Mouse (Mus musculus): Measurements from ENCODE around the gene Sulf2. TPM values are rescaled to one million over a fixed set of nuclear protein-coding genes. Genes with fewer than 3 reads are reported as not detected.

Gene Sulf2
- polyA plus RNA-seq, 1 experiment from 2014 or later, result 235 TPM

- Histone ChIP-seq H3K9ac (replicated peaks; ENCODE audit: low read depth, low read length) (no peak overlapping the region), H3K36me3 (ENCODE audit: control insufficient read depth, insufficient read depth, low read length) (no peaks in the 10 kb centered on the region), H3K4me1 (ENCODE audit: control insufficient read depth, insufficient read depth, low read length) (peaks cover 19% of the 10 kb centered on the region; the same call in 1 of the 2 replicates), H3K4me2 (replicated peaks; ENCODE audit: low read depth, low read length) (no peak overlapping the region), H3K27me3 (ENCODE audit: control insufficient read depth, insufficient read depth, low read length) (no peaks in the 10 kb centered on the region), H3K4me3 (ENCODE audit: low read depth, low read length) (no peak overlapping the region), H3K9me3 (ENCODE audit: control insufficient read depth, low read depth, low read length) (no peaks in the 10 kb centered on the region), H3K27ac (ENCODE audit: low read length) (no peak overlapping the region)
- 45% methylated on average over 7 of the region's 7 CpGs for WGBS
- ATAC-seq (ENCODE audit: insufficient number of reproducible peaks, insufficient read depth, low FRiP score, low read depth), result no peak
Measured at GRCm38 (mm10) chr2:166168868-166169267, 13.4 kb upstream of the Sulf2 start.

GRCm38 (mm10) chr2:166167387-166167786 is 11.9 kb upstream of the Sulf2 start:
- peaks cover 24% of the 10 kb centered on the region; the same call in 1 of the 2 replicates for H3K4me1 ChIP-seq (ENCODE audit: control insufficient read depth, insufficient read depth, low read length)
- WGBS, result 92% methylated on average over 2 of the region's 2 CpGs
- H3K27ac ChIP-seq (ENCODE audit: low read length), result no peak overlapping the region
- no peak overlapping the region for H3K9ac ChIP-seq (replicated peaks; ENCODE audit: low read depth, low read length)
- H3K36me3 ChIP-seq (ENCODE audit: control insufficient read depth, insufficient read depth, low read length), result no peaks in the 10 kb centered on the region
- no peak overlapping the region for H3K4me2 ChIP-seq (replicated peaks; ENCODE audit: low read depth, low read length)
- no peak overlapping the region for H3K4me3 ChIP-seq (ENCODE audit: low read depth, low read length)
- ATAC-seq (ENCODE audit: insufficient number of reproducible peaks, insufficient read depth, low FRiP score, low read depth), result no peak
- no peaks in the 10 kb centered on the region for H3K9me3 ChIP-seq (ENCODE audit: control insufficient read depth, low read depth, low read length)
- no peaks in the 10 kb centered on the region for H3K27me3 ChIP-seq (ENCODE audit: control insufficient read depth, insufficient read depth, low read length)

DNA sequence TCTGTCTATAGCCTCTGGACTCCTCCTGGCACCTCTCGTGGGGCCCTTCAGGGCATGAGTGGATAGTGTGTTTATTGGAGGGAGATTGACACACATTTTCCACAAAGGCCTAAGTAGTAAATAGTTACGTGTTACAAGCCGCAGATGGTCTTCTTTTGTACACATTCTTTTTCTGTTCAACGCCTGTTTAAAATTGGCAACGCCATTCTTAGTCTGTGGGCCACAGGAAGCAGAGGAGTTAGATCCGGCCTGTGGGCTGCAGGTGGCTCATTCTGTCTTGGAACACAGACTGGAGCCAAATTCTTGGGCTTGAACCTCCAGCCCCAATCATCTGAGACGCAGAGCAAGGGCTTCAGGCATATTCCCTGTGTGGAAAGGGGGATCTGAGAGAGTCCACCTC is 9.9 kb upstream of the Sulf2 start:
- H3K9me3 ChIP-seq (ENCODE audit: control insufficient read depth, low read depth, low read length), result no peaks in the 10 kb centered on the region
- H3K27ac ChIP-seq (ENCODE audit: low read length), result no peak overlapping the region
- H3K27me3 ChIP-seq (ENCODE audit: control insufficient read depth, insufficient read depth, low read length), result no peaks in the 10 kb centered on the region
- peaks cover 21% of the 10 kb centered on the region; the same call in 1 of the 2 replicates for H3K4me1 ChIP-seq (ENCODE audit: control insufficient read depth, insufficient read depth, low read length)
- no peak overlapping the region for H3K4me2 ChIP-seq (replicated peaks; ENCODE audit: low read depth, low read length)
- H3K4me3 ChIP-seq (ENCODE audit: low read depth, low read length), result no peak overlapping the region
- WGBS, result 71% methylated on average over 7 of the region's 7 CpGs
- H3K9ac ChIP-seq (replicated peaks; ENCODE audit: low read depth, low read length), result no peak overlapping the region
- no peaks in the 10 kb centered on the region for H3K36me3 ChIP-seq (ENCODE audit: control insufficient read depth, insufficient read depth, low read length)
- ATAC-seq (ENCODE audit: insufficient number of reproducible peaks, insufficient read depth, low FRiP score, low read depth), result no peak

- peaks cover 16% of the 10 kb centered on the region; the same call in 1 of the 2 replicates for H3K4me1 ChIP-seq (ENCODE audit: control insufficient read depth, insufficient read depth, low read length)
Measured at GRCm38 (mm10) chr2:166164601-166165000, 9.1 kb upstream of the Sulf2 start.

DNA sequence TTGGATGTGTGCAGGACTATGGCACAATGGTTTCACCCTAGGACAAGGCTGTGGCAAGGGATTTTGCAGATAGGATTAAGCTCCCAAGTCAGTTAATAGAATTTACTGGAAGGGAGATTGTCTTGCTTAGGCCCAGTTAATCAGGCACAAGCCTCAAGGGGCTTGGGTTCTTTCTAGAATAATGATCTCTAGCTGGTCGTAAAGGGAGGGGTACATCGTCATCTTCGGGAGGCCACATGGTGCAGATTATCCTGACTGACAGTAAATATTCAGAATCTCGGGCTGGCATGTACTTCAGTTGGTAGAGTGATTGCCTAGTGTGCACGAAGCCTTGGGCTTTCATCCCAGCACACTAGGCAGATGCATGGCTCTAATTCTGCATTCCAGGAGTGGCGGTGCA is 8.5 kb upstream of the Sulf2 start:
- H3K4me2 ChIP-seq (replicated peaks; ENCODE audit: low read depth, low read length), result no peak overlapping the region
- 84% methylated on average over 6 of the region's 6 CpGs for WGBS
- no peaks in the 10 kb centered on the region for H3K36me3 ChIP-seq (ENCODE audit: control insufficient read depth, insufficient read depth, low read length)
- H3K9ac ChIP-seq (replicated peaks; ENCODE audit: low read depth, low read length), result no peak overlapping the region
- H3K9me3 ChIP-seq (ENCODE audit: control insufficient read depth, low read depth, low read length), result 0 out of 2 replicates have a peak, but pooled peaks cover 3% of the 10 kb centered on the region
- no peak overlapping the region for H3K4me3 ChIP-seq (ENCODE audit: low read depth, low read length)
- no peak overlapping the region for H3K27ac ChIP-seq (ENCODE audit: low read length)
- no peaks in the 10 kb centered on the region for H3K27me3 ChIP-seq (ENCODE audit: control insufficient read depth, insufficient read depth, low read length)
- H3K4me1 ChIP-seq (ENCODE audit: control insufficient read depth, insufficient read depth, low read length), result peaks cover 10% of the 10 kb centered on the region; the same call in 1 of the 2 replicates
- ATAC-seq (ENCODE audit: insufficient number of reproducible peaks, insufficient read depth, low FRiP score, low read depth), result no peak

More at GRCm38 (mm10) chr2:166164601-166165000, 9.1 kb upstream of the Sulf2 start:
- Histone ChIP-seq H3K27ac (ENCODE audit: low read length) (no peak overlapping the region), H3K9me3 (ENCODE audit: control insufficient read depth, low read depth, low read length) (no peaks in the 10 kb centered on the region), H3K9ac (replicated peaks; ENCODE audit: low read depth, low read length) (no peak overlapping the region), H3K4me3 (ENCODE audit: low read depth, low read length) (no peak overlapping the region), H3K4me2 (replicated peaks; ENCODE audit: low read depth, low read length) (no peak overlapping the region), H3K36me3 (ENCODE audit: control insufficient read depth, insufficient read depth, low read length) (no peaks in the 10 kb centered on the region), H3K27me3 (ENCODE audit: control insufficient read depth, insufficient read depth, low read length) (no peaks in the 10 kb centered on the region)
- 92% methylated on average over 1 of the region's 1 CpGs for whole genome bisulfite sequencing
- ATAC-seq (ENCODE audit: insufficient number of reproducible peaks, insufficient read depth, low FRiP score, low read depth), result no peak

DNA sequence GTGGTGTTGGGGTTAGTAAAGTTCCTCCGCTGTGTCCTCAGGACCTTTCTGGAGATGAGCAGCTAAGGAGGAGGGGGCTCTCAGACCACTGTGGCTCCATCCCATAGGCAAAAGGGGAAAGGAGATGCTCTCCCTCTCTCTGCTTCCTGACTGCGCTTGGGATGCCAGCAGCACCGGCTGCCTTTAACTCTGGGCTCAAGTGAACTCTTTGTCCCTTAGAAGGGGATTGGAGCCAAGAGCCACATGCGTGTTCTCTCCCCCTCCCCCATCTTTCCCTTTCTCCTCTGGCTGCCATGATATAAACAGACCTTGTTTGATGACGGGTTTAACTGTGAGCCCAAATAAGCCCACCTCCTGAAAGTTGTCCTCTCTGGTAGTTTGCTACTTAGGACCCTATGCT is 7.8 kb upstream of the Sulf2 start:
- Histone ChIP-seq H3K4me1 (ENCODE audit: control insufficient read depth, insufficient read depth, low read length) (peaks cover 7% of the 10 kb centered on the region; the same call in 1 of the 2 replicates), H3K4me3 (ENCODE audit: low read depth, low read length) (no peak overlapping the region), H3K27ac (ENCODE audit: low read length) (no peak overlapping the region), H3K9ac (replicated peaks; ENCODE audit: low read depth, low read length) (no peak overlapping the region), H3K36me3 (ENCODE audit: control insufficient read depth, insufficient read depth, low read length) (no peaks in the 10 kb centered on the region), H3K9me3 (ENCODE audit: control insufficient read depth, low read depth, low read length) (0 out of 2 replicates have a peak, but pooled peaks cover 3% of the 10 kb centered on the region), H3K4me2 (replicated peaks; ENCODE audit: low read depth, low read length) (no peak overlapping the region), H3K27me3 (ENCODE audit: control insufficient read depth, insufficient read depth, low read length) (no peaks in the 10 kb centered on the region)
- 54% methylated on average over 5 of the region's 5 CpGs for WGBS
- no peak for ATAC-seq (ENCODE audit: insufficient number of reproducible peaks, insufficient read depth, low FRiP score, low read depth)

- WGBS, result 72% methylated on average over 5 of the region's 5 CpGs
- Histone ChIP-seq H3K4me3 (ENCODE audit: low read depth, low read length) (no peak overlapping the region), H3K9me3 (ENCODE audit: control insufficient read depth, low read depth, low read length) (0 out of 2 replicates have a peak, but pooled peaks cover 3% of the 10 kb centered on the region), H3K4me1 (ENCODE audit: control insufficient read depth, insufficient read depth, low read length) (peaks cover 16% of the 10 kb centered on the region; the same call in 1 of the 2 replicates), H3K27me3 (ENCODE audit: control insufficient read depth, insufficient read depth, low read length) (no peaks in the 10 kb centered on the region), H3K4me2 (replicated peaks; ENCODE audit: low read depth, low read length) (no peak overlapping the region), H3K9ac (replicated peaks; ENCODE audit: low read depth, low read length) (no peak overlapping the region), H3K36me3 (ENCODE audit: control insufficient read depth, insufficient read depth, low read length) (no peaks in the 10 kb centered on the region), H3K27ac (ENCODE audit: low read length) (no peak overlapping the region)
- no peak for ATAC-seq (ENCODE audit: insufficient number of reproducible peaks, insufficient read depth, low FRiP score, low read depth)
Measured at GRCm38 (mm10) chr2:166162160-166162559, 6.7 kb upstream of the Sulf2 start.

GRCm38 (mm10) chr2:166159276-166159675 is 3.8 kb upstream of the Sulf2 start:
- no peak for ATAC-seq (ENCODE audit: insufficient number of reproducible peaks, insufficient read depth, low FRiP score, low read depth)
- Histone ChIP-seq H3K36me3 (ENCODE audit: control insufficient read depth, insufficient read depth, low read length) (no peaks in the 10 kb centered on the region), H3K4me3 (ENCODE audit: low read depth, low read length) (no peak overlapping the region), H3K27me3 (ENCODE audit: control insufficient read depth, insufficient read depth, low read length) (no peaks in the 10 kb centered on the region), H3K4me2 (replicated peaks; ENCODE audit: low read depth, low read length) (no peak overlapping the region), H3K27ac (ENCODE audit: low read length) (no peak overlapping the region), H3K9me3 (ENCODE audit: control insufficient read depth, low read depth, low read length) (0 out of 2 replicates have a peak, but pooled peaks cover 3% of the 10 kb centered on the region), H3K4me1 (ENCODE audit: control insufficient read depth, insufficient read depth, low read length) (peaks cover 20% of the 10 kb centered on the region; the same call in 1 of the 2 replicates), H3K9ac (replicated peaks; ENCODE audit: low read depth, low read length) (no peak overlapping the region)
- 92% methylated on average over 7 of the region's 7 CpGs for WGBS

Measured in stomach, embryonic 14.5 days (tissue).